Mouse (Mus musculus): ENCODE measurements around the gene Speer4e.
"Not testable (repeated sequence)": the region's sequence is repeated elsewhere in the genome, so short reads cannot be mapped to it uniquely, and the experiment has no call there.

Gene Speer4e

DNA sequence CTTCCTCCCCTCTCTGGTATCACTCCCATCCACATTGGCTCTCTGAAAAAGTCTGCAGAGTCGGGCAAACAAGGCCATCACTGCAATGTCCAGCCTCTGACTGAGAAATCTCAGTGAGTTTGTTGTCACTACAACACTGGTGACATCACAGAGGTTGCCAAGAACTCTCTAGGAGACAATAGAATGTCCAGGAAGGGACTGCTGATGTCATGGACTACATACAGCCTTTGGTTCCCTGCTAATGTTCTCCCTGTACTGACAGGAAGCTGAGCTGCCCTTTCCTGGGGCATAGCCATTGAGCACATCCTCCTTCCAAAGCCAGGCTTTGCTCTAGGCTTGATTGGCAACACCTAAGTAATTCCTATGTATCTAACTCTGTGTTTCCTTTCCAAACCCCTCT, at the start of gene Speer4e:
TSS of gene Speer4e (minus strand) at position 101 of the 400 bp plus-strand sequence.
- not testable (repeated sequence) for DNase-seq

DNA sequence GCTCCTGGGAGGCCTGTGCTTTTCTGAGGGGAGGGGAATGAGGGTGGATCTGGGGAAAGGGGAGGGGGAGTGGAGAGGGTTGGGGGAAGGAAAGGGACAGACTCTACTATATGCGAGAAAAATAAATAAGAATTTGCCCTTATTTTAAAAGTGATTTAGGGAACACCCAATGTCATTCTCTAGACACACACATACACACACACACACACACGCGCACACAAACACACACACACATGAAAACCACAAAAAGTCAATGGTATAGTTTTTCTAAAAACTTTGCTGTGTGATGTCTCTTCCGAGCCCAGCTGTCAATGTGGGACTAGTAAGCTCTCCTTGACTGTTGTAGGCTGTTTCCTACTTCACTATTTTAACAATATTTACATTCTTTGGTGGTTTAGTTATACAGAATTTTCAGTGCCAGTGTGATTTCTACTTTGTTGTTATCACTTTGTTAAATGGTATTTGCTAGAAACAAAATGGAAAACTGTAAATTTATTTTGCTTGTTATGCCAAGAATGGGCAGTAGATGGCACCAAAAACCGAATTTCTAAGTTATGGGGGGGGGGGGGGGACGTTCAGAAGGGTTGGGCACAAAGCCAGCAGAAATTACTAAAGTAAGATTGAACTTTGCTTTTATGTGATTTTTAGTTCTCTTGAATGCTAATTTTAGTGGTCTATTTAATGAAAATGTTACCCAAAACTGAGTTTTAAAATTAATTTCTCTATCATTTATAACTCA, 48.6 kb upstream of the Speer4e start:
- not testable (repeated sequence) for DNase-seq

DNA sequence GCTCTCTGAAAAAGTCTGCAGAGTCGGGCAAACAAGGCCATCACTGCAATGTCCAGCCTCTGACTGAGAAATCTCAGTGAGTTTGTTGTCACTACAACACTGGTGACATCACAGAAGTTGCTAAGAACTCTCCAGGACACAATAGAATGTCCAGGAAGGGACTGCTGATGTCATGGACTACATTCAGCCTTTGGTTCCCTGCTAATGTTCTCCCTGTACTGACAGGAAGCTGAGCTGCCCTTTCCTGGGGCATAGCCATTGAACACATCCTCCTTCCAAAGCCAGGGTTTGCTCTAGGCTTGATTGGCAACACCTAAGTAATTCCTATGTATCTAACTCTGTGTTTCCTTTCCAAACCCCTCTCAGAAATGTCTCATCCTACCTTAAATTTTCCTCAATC, 40.6 kb upstream of the Speer4e start, which contains the start of gene Gm10354:
TSS of gene Gm10354 (minus strand) at position 101 of the 400 bp plus-strand sequence.
- not testable (repeated sequence) for DNase-seq

DNA sequence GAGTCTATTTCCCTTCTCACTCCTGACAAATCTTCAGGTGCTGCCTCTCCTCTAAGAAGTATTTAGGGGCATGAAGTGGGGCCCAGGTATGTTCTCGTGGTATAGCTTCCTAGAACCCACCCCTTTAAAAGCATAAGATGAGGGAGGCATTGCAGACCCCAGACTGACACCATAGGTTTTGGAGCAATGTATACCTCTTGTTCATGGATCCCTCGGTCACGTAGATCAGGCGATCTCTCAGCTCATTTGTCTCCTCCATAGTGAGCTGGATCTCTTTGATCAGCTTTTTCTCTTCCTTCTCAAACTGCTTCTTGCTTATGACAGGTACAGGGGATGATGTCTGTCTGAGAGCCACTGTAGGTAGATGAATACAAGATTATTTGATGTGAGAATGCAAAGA, 39.1 kb upstream of the Speer4e start:
- DNase-seq, result not testable (repeated sequence)

DNA sequence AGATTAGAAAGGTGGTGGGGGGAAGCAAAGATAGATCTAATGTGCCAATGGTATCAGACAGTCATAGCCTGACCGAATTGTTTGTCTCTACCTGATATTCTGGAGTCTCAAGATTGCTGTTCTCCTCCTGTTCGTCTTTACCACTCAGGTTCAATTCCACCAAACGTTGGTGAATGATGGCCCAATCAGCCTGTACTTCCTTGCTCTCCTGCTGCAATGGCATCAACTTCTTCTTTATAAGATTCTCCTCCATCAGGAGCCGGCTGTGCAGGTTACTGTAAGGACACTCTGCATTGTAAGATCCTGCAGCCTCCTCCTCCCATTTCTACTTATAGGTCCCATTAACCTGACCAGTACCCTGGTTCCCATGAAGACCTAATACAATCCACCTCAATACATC, 37.1 kb upstream of the Speer4e start:
- not testable (repeated sequence) for DNase-seq

DNA sequence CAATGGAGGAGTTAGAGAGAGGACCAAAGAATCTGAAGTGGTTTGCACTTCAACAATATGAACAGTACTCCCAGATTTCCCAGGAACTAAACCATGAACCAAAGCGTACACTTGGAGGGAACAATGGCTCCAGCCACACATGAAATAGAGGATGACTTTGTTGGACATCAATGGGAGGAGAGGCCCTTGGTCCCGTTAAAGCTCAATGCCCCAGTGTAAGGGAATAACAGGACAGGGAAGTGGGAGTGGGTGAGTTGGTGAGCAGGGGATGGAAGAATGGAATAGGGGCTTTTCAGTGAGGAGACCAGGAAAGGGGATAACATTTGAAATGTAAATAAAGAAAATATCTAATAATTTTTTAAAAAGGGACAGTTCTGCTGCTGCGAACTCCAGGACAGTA, 34.6 kb upstream of the Speer4e start:
- DNase-seq, result not testable (repeated sequence)

DNA sequence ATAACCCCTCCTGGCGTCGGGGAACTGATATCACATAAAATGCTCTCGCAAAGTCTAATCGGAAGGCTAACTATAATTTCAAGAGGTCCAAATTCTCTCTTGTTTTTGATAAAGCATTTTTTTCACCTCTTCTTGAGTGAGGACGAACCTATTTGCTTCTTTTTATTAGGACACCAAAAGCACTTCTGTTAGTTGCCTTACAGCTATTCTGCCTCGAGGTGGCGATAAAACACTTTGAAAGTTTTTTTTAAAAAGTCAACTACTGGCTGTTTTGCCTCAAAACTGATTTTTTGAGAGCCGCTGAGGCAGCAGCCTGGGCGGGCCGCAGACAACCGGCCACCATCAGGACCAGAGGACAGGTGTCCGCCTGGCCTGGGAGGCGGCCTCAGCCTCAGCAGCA, 25.6 kb upstream of the Speer4e start:
- DNase-seq, result not testable (repeated sequence)

DNA sequence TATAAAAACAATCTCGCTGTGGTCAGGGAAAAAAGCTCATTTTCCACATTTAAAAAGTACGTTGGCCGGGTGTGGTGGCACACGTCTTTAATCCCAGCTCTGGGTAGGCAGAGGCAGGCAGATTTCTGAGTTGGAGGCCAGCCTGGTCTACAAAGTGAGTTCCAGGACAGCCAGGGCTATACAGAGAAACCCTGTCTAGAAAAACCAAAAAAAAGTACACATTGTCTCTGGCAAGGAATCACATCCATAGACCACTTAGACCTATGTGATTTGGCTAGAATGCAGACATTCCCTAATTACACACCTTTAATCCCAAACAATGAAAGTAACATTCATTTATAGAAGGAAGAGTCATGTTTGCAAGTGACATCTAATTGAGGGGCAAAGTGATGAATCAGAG, 23.3 kb upstream of the Speer4e start:
- not testable (repeated sequence) for DNase-seq

DNA sequence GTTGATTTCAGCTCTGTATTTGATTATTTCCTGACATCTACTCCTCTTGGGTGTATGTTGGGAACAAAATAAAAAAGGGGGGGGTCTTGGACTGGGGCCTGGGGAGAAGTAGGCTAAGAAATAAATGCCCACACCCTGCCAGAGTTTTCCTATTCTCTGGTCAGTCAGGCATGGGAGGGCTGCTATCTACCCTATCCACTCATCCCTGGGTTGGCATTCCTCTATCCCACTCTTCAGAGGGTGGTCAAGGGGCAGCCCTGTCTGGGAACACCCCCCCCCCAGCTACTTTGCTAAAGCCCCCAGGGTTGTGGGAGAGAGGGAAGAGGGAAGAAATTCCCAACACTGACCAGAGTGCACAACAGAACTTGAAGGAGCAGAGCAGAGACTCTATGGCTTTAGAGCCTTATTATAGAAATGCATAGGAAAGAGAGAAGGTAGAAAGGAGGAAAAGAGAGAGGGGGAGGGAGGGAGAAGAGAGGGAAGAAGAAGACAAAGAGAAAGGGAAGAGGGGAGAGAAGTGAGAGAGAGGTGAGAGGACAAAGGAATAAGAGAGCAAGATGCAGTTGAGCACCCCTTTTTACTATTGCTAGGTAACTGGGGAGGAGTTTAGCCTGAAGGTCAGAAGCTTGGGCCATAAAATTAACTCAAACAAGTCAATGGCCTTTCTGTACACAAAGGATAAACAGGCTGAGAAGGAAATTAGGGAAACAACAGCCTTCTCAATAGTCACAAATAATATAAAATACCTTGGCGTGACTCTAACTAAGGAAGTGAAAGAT, 17.9 kb upstream of the Speer4e start:
- not testable (repeated sequence) for DNase-seq

DNA sequence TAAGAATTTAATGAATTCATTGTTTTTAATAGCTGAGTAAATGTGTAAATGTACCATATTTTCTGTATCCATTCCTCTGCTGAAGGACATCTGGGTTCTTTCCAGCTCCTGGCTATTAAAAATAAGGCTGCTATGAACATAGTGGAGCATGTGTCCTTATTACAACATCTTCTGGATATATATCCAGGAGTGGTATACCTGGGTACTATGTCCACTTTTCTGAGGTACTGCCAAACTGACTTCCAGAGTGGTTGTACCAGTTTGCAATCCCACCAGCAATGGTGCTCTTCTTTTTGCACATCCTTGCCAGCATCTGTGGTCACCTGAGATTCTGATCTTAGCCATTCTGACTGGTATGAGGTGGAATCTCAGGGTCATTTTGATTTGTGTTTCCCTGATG, 15.4 kb upstream of the Speer4e start:
- DNase-seq, result not testable (repeated sequence)

DNA sequence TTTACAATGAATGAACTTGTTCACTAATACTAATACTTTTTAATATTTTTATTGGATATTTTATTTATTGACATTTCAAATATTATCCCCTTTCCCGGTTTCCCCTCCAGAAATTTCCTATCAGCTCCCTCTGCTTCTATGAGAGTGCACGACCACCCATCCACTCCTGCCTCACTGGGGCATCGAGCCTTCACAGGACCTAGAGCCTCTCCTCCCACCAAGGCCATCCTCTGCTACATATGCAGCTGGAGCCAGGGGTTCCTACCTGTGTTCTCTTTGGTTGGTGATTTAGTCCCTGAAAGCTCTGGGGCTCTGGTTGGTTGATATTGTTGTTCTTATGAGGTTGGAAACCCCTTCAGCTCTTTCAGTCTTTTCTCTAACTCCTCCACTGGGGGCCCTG, 14.5 kb upstream of the Speer4e start:
- DNase-seq, result not testable (repeated sequence)

DNA sequence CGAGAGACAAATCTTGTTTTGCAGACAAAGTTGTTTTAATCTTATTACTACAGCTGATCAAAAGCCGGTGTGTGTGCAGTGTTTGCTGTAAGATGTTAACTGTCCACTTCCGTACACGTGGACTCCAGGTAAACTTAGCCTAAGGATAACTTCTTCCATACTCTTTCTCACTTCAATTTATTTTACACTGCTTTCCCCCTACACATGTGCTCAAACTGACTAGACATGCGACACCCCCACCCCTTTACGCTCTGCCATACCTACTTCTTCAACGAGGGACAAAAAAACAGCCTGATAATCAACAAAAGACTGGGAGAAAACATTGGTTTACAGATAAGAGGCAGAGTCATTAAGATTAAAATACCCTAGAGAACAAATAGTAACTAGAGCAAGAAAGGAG, 13.6 kb upstream of the Speer4e start:
- DNase-seq, result not testable (repeated sequence)

DNA sequence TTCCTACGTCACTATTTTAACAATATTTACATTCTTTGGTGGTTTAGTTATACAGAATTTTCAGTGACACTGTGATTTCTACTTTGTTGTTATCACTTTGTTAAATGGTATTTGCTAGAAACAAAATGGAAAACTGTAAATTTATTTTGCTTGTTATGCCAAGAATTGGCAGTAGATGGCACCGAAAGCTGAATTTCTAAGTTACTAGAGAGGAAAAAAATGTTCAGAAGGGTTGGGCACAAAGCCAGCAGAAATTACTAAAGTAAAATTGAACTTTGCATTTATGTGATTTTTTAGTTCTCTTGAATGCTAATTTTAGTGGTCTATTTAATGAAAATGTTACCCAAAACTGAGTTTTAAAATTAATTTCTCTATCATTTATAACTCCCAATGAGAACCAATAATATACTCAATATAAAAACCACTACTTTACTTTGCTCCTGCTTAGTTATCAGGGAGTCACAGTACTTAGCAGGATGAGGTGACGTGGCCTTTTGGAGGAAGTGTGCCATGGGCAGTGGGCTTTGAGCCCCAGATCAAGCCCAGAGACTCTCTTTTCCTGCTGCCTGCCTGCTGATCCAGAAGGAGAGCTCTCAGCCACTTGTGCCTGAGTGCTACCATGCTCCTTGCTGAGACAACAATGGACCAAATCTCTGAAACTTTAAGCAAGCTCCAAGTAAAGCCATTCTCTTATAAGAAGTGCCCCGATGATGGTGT, 9.4 kb upstream of the Speer4e start:
- not testable (repeated sequence) for DNase-seq

DNA sequence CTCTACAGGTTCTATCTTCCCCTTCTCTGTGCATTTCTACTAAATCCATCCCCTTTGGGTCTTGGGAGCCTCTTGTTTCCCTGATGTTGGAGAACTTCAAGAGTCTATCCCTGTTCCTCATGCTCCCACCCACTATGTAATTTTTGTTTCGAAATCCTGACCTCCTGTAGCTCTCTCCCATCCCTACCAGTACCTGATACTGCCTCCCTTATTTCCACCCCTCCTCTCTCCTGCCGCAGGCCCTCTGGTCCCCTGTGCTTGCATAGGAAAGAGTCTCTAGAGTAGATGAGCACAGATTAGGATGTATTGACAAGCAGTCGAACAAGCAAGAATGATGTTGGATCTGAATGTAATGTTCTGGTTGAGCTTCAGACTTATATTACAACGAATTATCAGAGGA, 7.3 kb upstream of the Speer4e start:
- not testable (repeated sequence) for DNase-seq

DNA sequence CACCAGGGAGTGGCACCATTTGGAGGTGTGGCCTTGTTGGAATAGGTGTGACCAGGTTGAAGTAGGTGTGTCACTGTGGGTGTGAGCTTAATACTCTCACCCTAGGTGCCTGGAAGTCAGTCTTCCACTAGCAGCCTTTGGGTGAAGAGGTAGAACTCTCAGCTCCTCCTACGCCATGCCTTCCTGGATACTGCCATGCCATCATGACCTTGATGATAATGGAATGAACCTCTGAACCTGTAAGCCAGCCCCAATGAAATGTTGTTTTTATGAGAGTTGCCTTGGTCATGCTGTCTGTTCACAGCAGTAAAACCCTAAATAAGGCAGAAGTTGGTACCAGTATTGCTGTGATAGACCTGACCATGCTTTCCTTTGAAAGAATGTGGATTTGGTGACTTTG, 2.8 kb upstream of the Speer4e start:
- DNase-seq, result not testable (repeated sequence)

DNA sequence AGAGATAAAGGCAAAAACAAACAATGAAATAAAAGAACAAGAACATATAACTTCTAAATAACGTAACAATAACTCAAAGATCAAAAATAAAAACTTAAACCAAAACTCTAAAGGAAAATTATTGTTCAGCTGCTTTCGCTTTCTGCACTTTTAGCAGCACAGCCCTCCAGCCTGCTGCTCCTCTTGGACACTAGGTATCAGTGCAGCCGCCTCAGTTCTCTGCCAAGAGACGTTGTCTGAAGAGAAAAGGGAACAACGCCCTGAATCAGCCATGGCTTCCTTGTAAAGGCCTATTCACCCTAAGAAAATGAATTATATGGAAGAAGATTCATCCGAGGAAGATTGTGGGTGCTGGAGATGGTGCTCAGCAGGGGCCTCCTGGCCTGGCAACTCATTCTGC, 4.5 kb downstream of the Speer4e start:
- not testable (repeated sequence) for DNase-seq

DNA sequence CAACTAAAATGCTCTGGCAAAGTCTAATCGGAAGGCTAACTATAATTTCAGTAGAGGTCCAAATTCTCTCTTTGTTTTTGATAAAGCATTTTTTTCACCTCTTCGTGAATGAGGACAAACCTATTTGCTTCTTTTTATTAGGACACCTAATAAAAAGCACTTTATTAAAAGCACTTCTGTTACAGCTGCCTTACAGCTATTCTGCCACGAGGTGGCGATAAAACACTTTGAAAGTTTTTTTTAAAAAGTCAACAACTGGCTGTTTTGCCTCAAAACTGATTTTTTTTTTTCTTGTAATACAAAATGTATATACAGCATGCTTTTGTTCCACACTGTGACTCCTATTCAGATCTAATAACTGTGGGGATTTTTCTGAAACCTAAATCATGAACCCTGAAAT, 11.2 kb downstream of the Speer4e start:
- not testable (repeated sequence) for DNase-seq

DNA sequence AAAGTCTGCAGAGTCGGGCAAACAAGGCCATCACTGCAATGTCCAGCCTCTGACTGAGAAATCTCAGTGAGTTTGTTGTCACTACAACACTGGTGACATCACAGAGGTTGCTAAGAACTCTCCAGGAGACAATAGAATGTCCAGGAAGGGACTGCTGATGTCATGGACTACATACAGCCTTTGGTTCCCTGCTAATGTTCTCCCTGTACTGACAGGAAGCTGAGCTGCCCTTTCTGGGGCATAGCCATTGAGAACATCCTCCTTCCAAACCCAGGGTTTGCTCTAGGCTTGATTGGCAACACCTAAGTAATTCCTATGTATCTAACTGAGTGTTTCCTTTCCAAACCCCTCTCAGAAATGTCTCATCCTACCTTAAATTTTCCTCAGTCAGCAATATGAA, 23.4 kb downstream of the Speer4e start, which contains the start of gene Gm9758:
TSS of gene Gm9758 (minus strand) at position 101 of the 400 bp plus-strand sequence.
- DNase-seq, result not testable (repeated sequence)

DNA sequence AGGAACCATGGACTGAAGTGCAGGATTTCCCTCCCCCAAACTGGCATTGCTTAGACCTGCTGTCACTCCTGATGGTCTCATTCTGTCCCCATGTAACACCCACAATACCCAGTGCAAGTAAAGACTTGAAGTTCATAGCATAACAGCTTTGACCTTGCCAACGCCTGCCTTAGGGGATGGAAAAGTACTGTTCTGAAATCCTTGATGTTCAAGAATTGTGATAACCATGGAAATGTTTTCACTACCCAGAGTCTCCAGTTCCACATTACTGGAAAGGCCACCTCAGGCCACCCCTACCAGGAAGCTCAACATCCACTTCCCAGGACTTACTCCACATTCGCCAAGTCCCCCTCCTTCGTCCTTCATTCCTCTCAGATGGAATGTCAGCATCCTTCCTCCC, 23.9 kb downstream of the Speer4e start:
- DNase-seq, result not testable (repeated sequence)

DNA sequence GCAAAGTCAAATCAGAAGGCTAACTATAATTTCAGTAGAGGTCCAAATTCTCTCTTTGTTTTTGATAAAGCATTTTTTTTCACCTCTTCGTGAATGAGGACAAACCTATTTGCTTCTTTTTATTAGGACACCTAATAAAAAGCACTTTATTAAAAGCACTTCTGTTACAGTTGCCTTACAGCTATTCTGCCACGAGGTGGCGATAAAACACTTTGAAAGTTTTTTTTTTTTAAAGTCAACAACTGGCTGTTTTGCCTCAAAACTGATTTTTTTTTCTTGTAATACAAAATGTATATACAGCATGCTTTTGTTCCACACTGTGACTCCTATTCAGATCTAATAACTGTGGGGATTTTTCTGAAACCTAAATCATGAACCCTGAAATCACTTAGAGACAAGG, 34.7 kb downstream of the Speer4e start:
- DNase-seq, result not testable (repeated sequence)

DNA sequence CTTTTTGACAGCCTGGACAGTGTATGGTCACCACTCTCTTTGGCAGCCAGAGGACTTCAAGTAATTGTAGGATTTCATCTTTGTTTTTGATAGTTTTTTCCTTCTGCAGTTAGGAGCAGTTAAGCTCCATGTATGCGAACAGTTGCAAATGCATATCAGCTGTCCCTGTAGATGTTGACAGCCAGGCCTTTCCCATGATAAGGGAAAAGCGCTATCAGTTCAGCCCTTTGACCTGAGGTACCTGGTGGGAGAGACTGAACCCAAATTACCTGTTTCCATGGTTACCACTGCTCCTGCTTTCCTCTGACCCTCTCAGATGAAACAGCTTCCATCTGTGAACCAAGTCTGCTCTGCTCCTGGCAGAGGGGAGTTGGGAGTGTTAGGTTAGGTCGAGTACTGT, 46.0 kb downstream of the Speer4e start:
- no peak for DNase-seq

DNA sequence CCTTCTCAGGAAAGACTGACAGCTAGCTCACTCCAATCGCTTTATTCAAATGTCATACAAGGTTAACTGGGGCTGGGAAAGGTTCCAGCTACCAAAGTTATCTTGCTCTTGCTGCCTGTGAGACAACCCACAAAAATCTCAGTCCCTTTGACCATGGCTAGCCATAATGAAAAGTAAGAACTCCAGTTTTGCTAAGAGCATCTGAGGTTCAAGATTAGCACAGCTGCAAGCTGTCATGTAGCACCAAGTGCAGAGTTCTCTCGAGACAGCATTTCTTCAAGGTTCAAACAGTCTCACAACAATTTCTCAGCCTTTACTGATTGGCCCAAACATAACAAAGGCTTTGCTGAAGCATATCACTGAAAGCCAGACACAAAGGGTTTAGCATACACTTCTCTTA, 52.9 kb downstream of the Speer4e start:
- not testable (repeated sequence) for DNase-seq

All from cerebellum, postnatal 36 days (tissue).